Mouse (Mus musculus) bone marrow macrophage, adult 2 months (primary cell): ENCODE results near the gene Bpifa5. TPM values are rescaled to one million over a fixed set of nuclear protein-coding genes. Genes with fewer than 3 reads are reported as not detected.

Experiments
- H3K27ac ChIP-seq: 2 replicates; pipeline ENCODE4 v1.5.1; 2012; ENCODE audit warnings: low read depth, low read length; ENCODE audit not compliant: insufficient read depth
- H3K4me1 ChIP-seq: 2 replicates; pipeline ENCODE4 v1.6.1; 2012; ENCODE audit warnings: low read length; ENCODE audit not compliant: control insufficient read depth, insufficient read depth
- H3K4me3 ChIP-seq: 2 replicates; pipeline ENCODE4 v1.5.1; 2012; ENCODE audit warnings: mild to moderate bottlenecking, low read length, moderate library complexity; ENCODE audit not compliant: insufficient read depth
- CTCF ChIP-seq: IDR thresholded peaks from 2 replicates; pipeline ENCODE4 v1.5.1; 2012; ENCODE audit warnings: low read depth, mild to moderate bottlenecking, low read length, moderate library complexity
- POLR2A ChIP-seq: IDR thresholded peaks from 2 replicates; pipeline ENCODE4 v1.6.1; 2012; ENCODE audit warnings: mild to moderate bottlenecking, low read depth, low read length, borderline replicate concordance
- polyA plus RNA-seq: library from polyadenylated mRNA; stranded (reverse); fragments of >200 nt; gene quantifications from 2 replicates; pipeline ENCODE4 v1.2.4, GENCODE M21; 2012; ENCODE audit not compliant: missing spikeins, insufficient read depth, insufficient read length

Bpifa5 gene
- polyA plus RNA-seq, 1 experiment, result not detected

GRCm38 (mm10) chr2:154197036-154197435, 34.6 kb downstream of the Bpifa5 start:
- Histone ChIP-seq H3K4me1 (no peaks in the 10 kb centered on the region), H3K27ac (no peak overlapping the region), H3K4me3 (no peak overlapping the region)
- no peak for TF ChIP-seq POLR2A
- no peak for TF ChIP-seq CTCF

GRCm38 (mm10) chr2:154204630-154205029, 42.2 kb downstream of the Bpifa5 start:
- no peak for TF ChIP-seq POLR2A
- TF ChIP-seq CTCF, result no peak
- Histone ChIP-seq H3K4me1 (no peaks in the 10 kb centered on the region), H3K27ac (no peak overlapping the region), H3K4me3 (no peak overlapping the region)

GRCm38 (mm10) chr2:154206908-154207307, 44.5 kb downstream of the Bpifa5 start:
- peak; percentile 51; the same call in 1 of the 2 replicates for TF ChIP-seq CTCF
- no peak for TF ChIP-seq POLR2A
- no peaks in the 10 kb centered on the region for H3K4me1 ChIP-seq
- no peak overlapping the region for H3K27ac ChIP-seq
- no peak overlapping the region for H3K4me3 ChIP-seq

GRCm38 (mm10) chr2:154209112-154209511, 46.7 kb downstream of the Bpifa5 start:
- no peak for TF ChIP-seq POLR2A
- TF ChIP-seq CTCF, result peak; percentile 23; the same call in 1 of the 2 replicates
- Histone ChIP-seq H3K4me3 (no peak overlapping the region), H3K4me1 (no peaks in the 10 kb centered on the region), H3K27ac (no peak overlapping the region)

GRCm38 (mm10) chr2:154211121-154211520, 48.7 kb downstream of the Bpifa5 start:
- Histone ChIP-seq H3K27ac (no peak overlapping the region), H3K4me3 (no peak overlapping the region), H3K4me1 (no peaks in the 10 kb centered on the region)
- no peak for TF ChIP-seq CTCF
- no peak for TF ChIP-seq POLR2A

GRCm38 (mm10) chr2:154211881-154212280, 49.5 kb downstream of the Bpifa5 start:
- Histone ChIP-seq H3K4me3 (no peak overlapping the region), H3K27ac (no peak overlapping the region), H3K4me1 (no peaks in the 10 kb centered on the region)
- TF ChIP-seq POLR2A, result no peak
- no peak for TF ChIP-seq CTCF

- Histone ChIP-seq H3K4me3 (no peak overlapping the region), H3K27ac (no peak overlapping the region), H3K4me1 (no peaks in the 10 kb centered on the region; the same call in 1 of the 2 replicates)
- TF ChIP-seq CTCF (peak; percentile 86), POLR2A (no peak)
These were observed 52.8 kb downstream of the Bpifa5 start for GRCm38 (mm10) chr2:154215191-154215590.

Other genes with a start within 250 kb of the Bpifa5 start
- gene Bpifb3, start 244.4 kb upstream of the Bpifa5 start, polyA plus RNA-seq, result not detected in 2 replicates
- not detected in 2 replicates for gene Bpifb4, start 224.4 kb upstream of the Bpifa5 start, polyA plus RNA-seq
- not detected in 2 replicates for gene Bpifa6, start 187.7 kb upstream of the Bpifa5 start, polyA plus RNA-seq
- gene Bpifa2, start 154.3 kb upstream of the Bpifa5 start, polyA plus RNA-seq, result not detected in 2 replicates
- not detected in 2 replicates for gene Bpifa3, start 32.3 kb upstream of the Bpifa5 start, polyA plus RNA-seq
- not detected in 2 replicates for gene Bpifa1, start 19.7 kb upstream of the Bpifa5 start, polyA plus RNA-seq
- not detected in 2 replicates for gene Bpifb1, start 28.2 kb downstream of the Bpifa5 start, polyA plus RNA-seq
- gene Bpifb5, start 61.1 kb downstream of the Bpifa5 start, polyA plus RNA-seq, result not detected in 2 replicates
- gene Bpifb9a, start 95.2 kb downstream of the Bpifa5 start, polyA plus RNA-seq, result not detected in 2 replicates
- gene Bpifb9b, start 144.6 kb downstream of the Bpifa5 start, polyA plus RNA-seq, result not detected in 2 replicates
- 9.0 and 11.2 TPM in 2 replicates for gene Cdk5rap1, start 210.4 kb downstream of the Bpifa5 start, polyA plus RNA-seq
- 20.4 and 22.5 TPM in 2 replicates for gene Snta1, start 245.5 kb downstream of the Bpifa5 start, polyA plus RNA-seq